Mouse (Mus musculus) liver, adult 2 months (tissue): ENCODE data around the gene Fsd2.

Experiments used
- CTCF ChIP-seq: fragments of 200-500 bp; IDR thresholded peaks from 2 replicates; pipeline ENCODE4 v1.5.1; 2011; ENCODE audit warnings: low read depth, low read length, control low read depth
- POLR2A ChIP-seq: fragments of 200-500 bp; IDR thresholded peaks from 2 replicates; pipeline ENCODE4 v1.6.1; 2011; ENCODE audit warnings: low read length, control low read depth; ENCODE audit not compliant: insufficient read depth; ENCODE audit errors: extremely low read depth

DNA sequence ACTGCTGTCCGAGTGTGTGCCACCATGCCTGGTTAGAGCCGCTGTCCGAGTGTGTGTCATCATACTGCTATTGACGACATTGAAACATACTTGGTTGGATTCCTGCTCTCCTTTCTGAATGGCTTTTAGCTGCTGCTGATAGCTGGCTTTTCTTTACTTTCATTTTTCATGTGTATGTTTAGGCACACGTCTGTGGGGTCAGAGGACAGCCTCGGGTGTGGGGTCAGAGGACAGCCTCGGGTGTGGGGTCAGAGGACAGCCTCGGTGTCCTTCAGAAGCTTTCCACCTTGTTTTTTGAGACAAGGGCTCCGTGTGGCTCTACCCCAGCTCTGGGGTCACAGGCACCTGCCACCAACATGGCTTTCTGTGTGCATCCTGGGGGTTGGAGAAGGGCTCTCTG, 25.9 kb upstream of the Fsd2 start:
- TF ChIP-seq POLR2A (no peak), CTCF (no peak)
